Mouse (Mus musculus) heart, embryonic 14.5 days (tissue): ENCODE results near the gene Ilf3. TPM values are rescaled to one million over a fixed set of nuclear protein-coding genes. Genes with fewer than 3 reads are reported as not detected.

Source experiments
- ATAC-seq: fragments of 200-750 bp; cut with Nextera tagmentation; 2 replicates; pipeline ENCODE4 v1.8.0; 2017; ENCODE audit warnings: low read depth, moderate TSS enrichment; ENCODE audit not compliant: insufficient number of reproducible peaks, insufficient read depth, low FRiP score
- H3K27ac ChIP-seq, 2 experiments: fragments of 200-500 bp in 1 of 2; fragments of 300-500 bp in 1 of 2; sonication (generic) in 1 of 2; replicated peaks in 1 of 2; 2 replicates each; pipeline ENCODE4 v1.5.1; 2012 to 2014; ENCODE audit warnings: low read depth in 2 of 2, low read length in 2 of 2, control low read depth in 1 of 2, mild to moderate bottlenecking in 1 of 2, mixed read lengths in 1 of 2; ENCODE audit not compliant: control insufficient read depth in 1 of 2, insufficient read depth in 1 of 2
- H3K27me3 ChIP-seq: fragments of 300-500 bp; sonication (generic); 2 replicates; pipeline ENCODE4 v1.6.1; 2014; ENCODE audit warnings: mild to moderate bottlenecking, low read length, control low read depth; ENCODE audit not compliant: control insufficient read depth, insufficient read depth
- H3K36me3 ChIP-seq: fragments of 300-500 bp; sonication (generic); 2 replicates; pipeline ENCODE4 v1.6.1; 2014; ENCODE audit warnings: mild to moderate bottlenecking, control low read depth, low read length, mixed read lengths; ENCODE audit not compliant: control insufficient read depth, insufficient read depth
- H3K4me1 ChIP-seq, 2 experiments: fragments of 200-500 bp in 1 of 2; fragments of 300-500 bp in 1 of 2; sonication (generic) in 1 of 2; 2 replicates each; pipeline ENCODE4 v1.6.1; 2012 to 2014; ENCODE audit warnings: low read length in 2 of 2, control low read depth in 1 of 2, mixed read lengths in 1 of 2; ENCODE audit not compliant: control insufficient read depth in 2 of 2, insufficient read depth in 2 of 2
- H3K4me2 ChIP-seq: fragments of 300-500 bp; sonication (generic); 2 replicates; pipeline ENCODE4 v1.6.1; 2014; ENCODE audit warnings: mild to moderate bottlenecking, low read length
- H3K4me3 ChIP-seq, 2 experiments: fragments of 200-500 bp in 1 of 2; fragments of 300-500 bp in 1 of 2; sonication (generic) in 1 of 2; 2 replicates each; pipeline ENCODE4 v1.5.1; 2012 to 2014; ENCODE audit warnings: low read length in 2 of 2, mild to moderate bottlenecking in 2 of 2, control low read depth in 1 of 2, low read depth in 1 of 2, moderate library complexity in 1 of 2; ENCODE audit not compliant: control insufficient read depth in 1 of 2, insufficient read depth in 1 of 2
- H3K9ac ChIP-seq: fragments of 300-500 bp; sonication (generic); 2 replicates; pipeline ENCODE4 v1.6.1; 2014; ENCODE audit warnings: mild to moderate bottlenecking, low read length
- H3K9me3 ChIP-seq: fragments of 300-500 bp; sonication (generic); 2 replicates; pipeline ENCODE4 v1.6.1; 2016; ENCODE audit warnings: low read length, control low read depth; ENCODE audit not compliant: control insufficient read depth
- WGBS: fragments of 180-500 bp; shearing (Covaris S2); extraction: QIAGEN DNeasy Blood & Tissue Kit; methylation state at CpG from one replicate; pipeline ENCODE4 v1.1.7; 2014; 5-methylcytosine and 5-hydroxymethylcytosine counted together
- polyA plus RNA-seq: library from polyadenylated mRNA; unstranded; fragments of >200 nt; fragmentation: Nextera tagmentation; extraction: Ambion mirVana; gene quantifications from 2 replicates; pipeline ENCODE4 v1.2.1, GENCODE M21; 2014

Ilf3 gene
- polyA plus RNA-seq, 1 experiment from 2014 or later, result 103 TPM

GRCm38 (mm10) chr9:21332161-21333061 lies 35.3 kb upstream of the Ilf3 start:
- no peaks in the 10 kb centered on the region for H3K9me3 ChIP-seq
- H3K27me3 ChIP-seq, result no peaks in the 10 kb centered on the region
- peak overlapping the region; percentile 19 to 31; a peak in 1 of 4 replicates for H3K27ac ChIP-seq
- no peak overlapping the region for H3K4me3 ChIP-seq
- H3K36me3 ChIP-seq, result no peaks in the 10 kb centered on the region
- H3K4me2 ChIP-seq, result peak overlapping the region; percentile 16; the same call in 1 of the 2 replicates
- peak overlapping the region; percentile 21; the same call in 1 of the 2 replicates for H3K9ac ChIP-seq
- WGBS, result 30% methylated on average over 9 of the region's 9 CpGs
- peaks cover 33 to 38% of the 10 kb centered on the region in 2 experiments for H3K4me1 ChIP-seq
- no peak for ATAC-seq

GRCm38 (mm10) chr9:21333523-21333922 lies 34.1 kb upstream of the Ilf3 start:
- H3K4me3 ChIP-seq, result no peak overlapping the region
- 95% methylated on average over 1 of the region's 1 CpGs for WGBS
- H3K4me2 ChIP-seq, result no peak overlapping the region
- no peak for ATAC-seq
- H3K9ac ChIP-seq, result no peak overlapping the region
- no peaks in the 10 kb centered on the region for H3K27me3 ChIP-seq
- H3K9me3 ChIP-seq, result no peaks in the 10 kb centered on the region
- no peak overlapping the region for H3K27ac ChIP-seq
- H3K36me3 ChIP-seq, result no peaks in the 10 kb centered on the region
- peaks cover 35 to 42% of the 10 kb centered on the region in 2 experiments for H3K4me1 ChIP-seq

DNA sequence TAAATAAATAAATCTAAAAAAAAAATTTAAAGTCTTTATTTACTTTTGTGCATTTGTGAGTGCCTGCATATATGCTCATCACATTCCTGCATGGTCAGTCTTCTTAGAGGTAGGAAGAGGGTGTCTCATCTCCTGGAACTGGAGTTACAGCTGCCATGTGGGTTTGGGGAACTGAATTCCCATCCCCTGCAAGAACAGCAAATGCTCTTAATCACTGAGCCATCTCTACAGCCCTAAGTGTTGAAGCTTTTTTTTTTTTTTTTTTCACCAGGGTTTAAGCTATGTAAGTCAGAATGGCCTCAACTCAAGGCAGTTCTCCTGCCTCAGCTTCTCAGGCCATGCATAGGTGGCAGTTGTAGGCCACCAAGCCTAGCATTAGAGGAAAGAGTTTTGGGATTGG lies 32.9 kb upstream of the Ilf3 start:
- no peak overlapping the region for H3K27ac ChIP-seq

DNA sequence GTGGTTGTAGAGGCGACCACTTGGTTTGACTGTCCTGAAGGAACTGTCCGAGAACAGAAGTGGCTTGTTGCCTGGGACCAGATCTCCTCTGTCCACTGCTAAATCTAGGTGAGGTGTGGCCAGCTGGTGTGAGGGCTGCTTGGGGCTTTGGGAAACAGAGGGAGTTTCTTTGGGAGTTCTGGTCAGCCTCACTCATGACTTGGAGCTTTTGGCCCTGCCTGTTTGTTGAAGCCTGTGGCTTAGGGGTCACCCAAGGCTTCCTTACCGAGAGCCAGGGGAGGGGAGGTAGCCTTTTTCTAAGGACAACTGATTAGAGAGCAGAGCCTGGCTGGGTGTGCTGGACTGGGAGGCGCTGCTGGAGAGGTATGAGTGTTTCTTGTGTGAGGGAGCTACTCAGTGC lies 32.3 kb upstream of the Ilf3 start:
- ATAC-seq, result no peak
- Histone ChIP-seq H3K4me2 (no peak overlapping the region), H3K4me1 (peaks cover 27 to 33% of the 10 kb centered on the region in 2 experiments), H3K4me3 (no peak overlapping the region), H3K27me3 (no peaks in the 10 kb centered on the region), H3K9me3 (no peaks in the 10 kb centered on the region), H3K36me3 (peaks cover 5% of the 10 kb centered on the region; the same call in 1 of the 2 replicates), H3K27ac (no peak overlapping the region), H3K9ac (no peak overlapping the region)
- WGBS, result 45% methylated on average over 4 of the region's 4 CpGs

More for the DNA sequence above, 32.9 kb upstream of the Ilf3 start:
- H3K4me3 ChIP-seq, result no peak overlapping the region
- H3K36me3 ChIP-seq, result peaks cover 1% of the 10 kb centered on the region; the same call in 1 of the 2 replicates
- peaks cover 32 to 40% of the 10 kb centered on the region in 2 experiments for H3K4me1 ChIP-seq
- no peaks in the 10 kb centered on the region for H3K27me3 ChIP-seq
- ATAC-seq, result no peak
- no peaks in the 10 kb centered on the region for H3K9me3 ChIP-seq
- H3K9ac ChIP-seq, result no peak overlapping the region
- no peak overlapping the region for H3K4me2 ChIP-seq

- Histone ChIP-seq H3K4me1 (peaks cover 23 to 33% of the 10 kb centered on the region in 2 experiments), H3K9me3 (no peaks in the 10 kb centered on the region), H3K4me2 (no peak overlapping the region), H3K27me3 (no peaks in the 10 kb centered on the region), H3K36me3 (peaks cover 9% of the 10 kb centered on the region), H3K4me3 (no peak overlapping the region), H3K9ac (no peak overlapping the region), H3K27ac (no peak overlapping the region)
- 88% methylated on average over 8 of the region's 8 CpGs for WGBS
- ATAC-seq, result no peak
Measured at GRCm38 (mm10) chr9:21336491-21336890, 31.2 kb upstream of the Ilf3 start.

DNA sequence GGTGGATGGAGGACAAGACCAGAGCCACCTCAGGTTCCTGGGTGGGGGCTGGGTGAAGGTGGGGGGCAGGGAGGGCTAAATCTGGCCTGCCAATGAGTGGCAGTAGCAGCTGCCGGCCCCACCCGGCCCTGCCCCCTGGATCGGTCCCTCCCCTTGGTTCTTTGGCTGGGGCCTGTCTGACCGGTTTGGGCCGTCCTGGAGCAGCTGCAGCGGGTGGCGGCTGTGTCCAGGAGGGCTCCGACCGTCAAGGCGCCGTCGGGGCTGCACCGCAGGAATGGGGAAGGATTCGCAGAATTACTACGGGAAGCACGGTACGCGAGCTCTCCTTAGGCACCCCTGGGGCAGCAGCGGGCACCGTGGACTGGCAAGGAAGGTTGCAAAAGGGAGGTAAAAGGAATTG lies 30.0 kb upstream of the Ilf3 start:
- Histone ChIP-seq H3K4me1 (peaks cover 11 to 25% of the 10 kb centered on the region in 2 experiments), H3K9me3 (no peaks in the 10 kb centered on the region), H3K36me3 (peaks cover 21% of the 10 kb centered on the region), H3K4me2 (peak overlapping the region; percentile 62), H3K27me3 (no peaks in the 10 kb centered on the region), H3K4me3 (peak overlapping the region; percentile 33 to 41), H3K27ac (no peak overlapping the region), H3K9ac (peak overlapping the region; percentile 65)
- peak; percentile 72; the same call in 1 of the 2 replicates for ATAC-seq
- 16% methylated on average over 20 of the region's 20 CpGs for WGBS

GRCm38 (mm10) chr9:21340411-21340810 lies 27.3 kb upstream of the Ilf3 start:
- H3K9ac ChIP-seq, result no peak overlapping the region
- no peak overlapping the region for H3K4me2 ChIP-seq
- 48% methylated on average over 4 of the region's 4 CpGs for WGBS
- no peaks in the 10 kb centered on the region for H3K27me3 ChIP-seq
- peaks cover 43% of the 10 kb centered on the region for H3K36me3 ChIP-seq
- ATAC-seq, result no peak
- no peak overlapping the region for H3K4me3 ChIP-seq
- no peak overlapping the region for H3K27ac ChIP-seq
- peaks cover 4 to 11% of the 10 kb centered on the region in 2 experiments for H3K4me1 ChIP-seq
- H3K9me3 ChIP-seq, result no peaks in the 10 kb centered on the region
